Mouse (Mus musculus) MEL (cell line): ENCODE results near the gene Hoxa9.

ENCODE experiments used
- CTCF ChIP-seq, 3 experiments: IDR thresholded peaks in 2 of 3; conservative IDR thresholded peaks in 1 of 3; 2 replicates each; pipeline ENCODE4 v1.5.1; 2011 to 2012; ENCODE audit warnings: low read length in 3 of 3, low read depth in 2 of 3, mild to moderate bottlenecking in 2 of 3, improper control_type of control experiment in 1 of 3, inconsistent platforms in 1 of 3, mixed read lengths in 1 of 3, moderate library complexity in 1 of 3; ENCODE audit not compliant: control insufficient read depth in 1 of 3, insufficient read depth in 1 of 3, poor library complexity in 1 of 3, severe bottlenecking in 1 of 3
- ETS1 ChIP-seq: IDR thresholded peaks from 2 replicates; pipeline ENCODE4 v1.6.1; 2012; ENCODE audit warnings: low read depth, mild to moderate bottlenecking, inconsistent platforms, low read length, improper control_type of control experiment, moderate library complexity
- GATA1 ChIP-seq: IDR thresholded peaks from 2 replicates; pipeline ENCODE4 v1.6.1; 2011; ENCODE audit warnings: low read depth, low read length, improper control_type of control experiment
- MAFK ChIP-seq: IDR thresholded peaks from 2 replicates; pipeline ENCODE4 v1.6.1; 2011; ENCODE audit warnings: low read depth, mild to moderate bottlenecking, low read length, improper control_type of control experiment, borderline replicate concordance

DNA sequence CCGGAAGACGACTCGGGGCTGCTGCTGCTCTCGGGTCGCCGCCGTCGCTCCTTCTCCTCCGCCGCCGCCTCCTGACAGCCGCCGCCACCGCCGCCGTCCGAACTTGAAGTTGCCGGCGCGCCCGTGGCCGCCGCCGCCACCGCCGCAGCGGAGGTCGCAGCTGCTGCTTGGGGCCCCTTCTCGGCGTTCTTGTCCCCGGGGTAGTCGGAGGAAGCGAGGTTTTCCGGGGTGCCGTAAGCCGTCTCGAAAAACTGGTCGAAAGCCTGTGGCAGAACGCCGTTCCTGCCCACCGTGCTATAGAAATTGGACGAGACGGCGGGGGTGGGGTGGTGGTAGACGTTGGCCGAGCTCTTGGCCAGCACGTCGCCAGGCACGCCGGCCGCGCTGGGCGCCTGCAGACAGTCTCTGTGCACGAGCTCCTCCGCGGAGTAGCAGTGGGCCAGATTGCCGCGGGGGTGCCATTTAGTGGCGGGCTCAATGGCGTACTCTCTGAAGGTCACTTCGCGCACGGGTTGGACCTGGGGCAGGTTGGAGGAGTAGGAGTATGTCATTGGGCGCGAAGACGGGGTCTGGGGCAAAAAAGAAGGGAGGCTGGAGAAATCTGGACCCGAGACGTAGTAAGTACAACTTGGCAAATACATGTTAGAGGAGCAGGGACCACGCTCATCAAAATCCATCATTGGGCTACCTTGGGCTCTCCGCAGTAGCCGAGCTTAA, 14.3 kb upstream of the Hoxa9 start:
- TF ChIP-seq CTCF (IDR thresholded peaks at IDR 0.05 in 2 of 3, conservative IDR thresholded peaks at IDR 0.05 in 1 of 3; ENCODE audit: control insufficient read depth in 1 of 3, insufficient read depth in 1 of 3, low read depth in 2 of 3, low read length in 3 of 3, poor library complexity in 1 of 3, severe bottlenecking in 1 of 3): no peak
- TF ChIP-seq MAFK: no peak
- no peak for TF ChIP-seq GATA1
- TF ChIP-seq ETS1: no peak
